Mouse (Mus musculus) R1 (cell line): Measurements from ENCODE around the gene Abl1.
"Not testable (repeated sequence)": the region's sequence is repeated elsewhere in the genome, so short reads cannot be mapped to it uniquely, and the experiment has no call there.

Experiments used
- DNase-seq: peaks from one replicate; pipeline ENCODE4 v3.0.0-alpha.2; 2018; ENCODE audit warnings: low read depth, low spot score

The Abl1 gene

DNA sequence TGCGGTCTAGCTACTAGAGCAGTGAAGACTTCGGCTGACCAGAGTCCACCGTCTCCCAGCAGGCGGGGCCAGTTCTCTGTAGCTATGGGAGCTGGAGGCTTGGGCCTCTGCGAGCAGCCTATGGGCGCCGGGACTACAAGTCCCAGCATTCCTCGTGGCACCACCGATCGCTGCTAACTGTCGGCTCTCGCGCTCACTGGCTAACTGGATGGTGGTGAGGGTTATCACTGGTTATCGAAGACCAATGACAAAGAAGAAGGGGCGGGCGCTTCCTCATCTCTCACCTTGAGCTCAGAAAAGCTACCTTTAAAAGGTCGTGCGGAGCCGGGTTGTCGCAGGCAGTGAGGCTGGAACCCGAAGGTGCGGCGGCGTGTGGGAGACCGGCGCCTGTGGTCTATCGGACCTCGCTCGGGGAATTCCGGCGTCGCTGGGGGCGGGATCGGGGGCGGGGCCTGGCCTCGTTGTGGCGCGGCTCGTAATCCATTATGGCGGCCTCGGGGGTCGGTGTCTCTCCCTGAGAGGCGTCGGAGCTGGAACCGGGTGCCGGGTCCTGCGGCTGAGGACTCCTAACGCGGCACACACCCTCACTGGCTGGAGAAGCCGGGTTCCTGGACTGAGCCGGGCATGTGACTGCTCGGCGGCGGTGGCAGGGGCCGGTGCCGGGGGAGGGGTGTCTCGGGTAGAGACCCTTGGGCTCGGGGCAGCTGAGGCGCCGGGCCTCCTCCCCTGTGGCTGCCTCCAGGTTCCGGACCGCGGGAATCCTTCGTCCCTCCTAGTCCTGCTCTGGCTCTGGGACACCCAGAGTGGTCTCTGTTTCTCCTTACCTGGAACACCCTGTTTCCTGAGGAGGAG is at the start of gene Abl1:
Abl1 (plus strand) TSS at position 303 of the 852 bp plus-strand sequence.
- peak; percentile 99 for DNase-seq

DNA sequence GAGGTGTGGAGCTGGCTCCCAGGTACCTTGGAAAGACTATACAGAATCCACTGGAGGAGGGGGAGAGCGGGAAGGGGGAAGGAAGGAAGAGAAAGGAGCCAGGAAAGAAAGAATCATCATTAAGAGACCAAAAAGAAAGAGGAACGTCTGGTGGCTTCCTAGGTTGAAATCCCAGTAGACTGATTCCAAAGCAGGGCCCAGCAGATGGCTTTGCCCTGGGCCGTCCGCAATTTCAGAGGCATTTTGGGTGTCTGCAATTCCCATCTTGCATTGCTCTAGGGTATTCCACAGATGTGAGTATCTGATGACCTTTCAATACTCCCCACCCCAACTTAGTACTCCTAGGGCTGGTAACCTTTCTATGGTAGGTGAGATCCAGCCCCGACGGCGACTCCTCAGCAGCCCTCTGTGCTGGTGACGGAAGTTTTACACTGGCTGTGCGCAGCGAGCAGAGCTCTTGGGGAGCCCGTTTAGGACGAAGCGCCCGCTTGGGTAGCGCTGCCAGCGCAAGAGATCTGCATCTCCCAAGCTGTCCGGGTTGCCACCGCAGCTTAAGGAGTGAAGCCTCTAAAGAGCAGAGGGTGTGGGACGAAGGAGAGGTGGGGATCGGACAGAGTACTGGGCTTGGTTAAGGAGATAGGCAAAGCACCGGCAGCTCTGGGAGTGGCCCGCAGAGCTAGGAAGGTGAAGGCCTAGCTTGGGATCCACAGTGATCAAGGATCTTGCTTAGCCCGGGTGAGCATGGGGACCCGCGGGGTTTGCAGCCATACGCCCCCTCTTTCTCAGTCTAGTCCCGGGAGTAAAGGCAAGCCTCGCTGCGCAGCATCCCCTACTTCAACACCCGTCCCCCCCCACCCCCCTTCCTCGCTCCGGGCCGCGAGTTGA is 49.4 kb upstream of the Abl1 start:
- DNase-seq = peak; percentile 54

DNA sequence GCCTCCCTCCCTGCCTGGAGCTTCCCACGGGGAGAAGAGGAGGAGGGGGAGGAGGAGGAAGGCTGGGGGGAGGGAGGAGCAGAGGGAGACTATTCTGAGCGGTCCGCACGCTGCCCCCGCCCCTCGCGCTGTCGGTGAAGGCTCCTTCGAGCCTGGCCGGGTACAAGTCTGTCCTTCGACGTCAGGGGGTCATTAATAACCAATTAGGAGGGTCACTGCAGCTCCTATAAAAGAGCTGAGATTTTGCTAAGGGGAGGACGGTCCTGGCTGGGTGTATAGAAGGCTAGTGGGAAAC is 48.8 kb upstream of the Abl1 start:
- no peak for DNase-seq

DNA sequence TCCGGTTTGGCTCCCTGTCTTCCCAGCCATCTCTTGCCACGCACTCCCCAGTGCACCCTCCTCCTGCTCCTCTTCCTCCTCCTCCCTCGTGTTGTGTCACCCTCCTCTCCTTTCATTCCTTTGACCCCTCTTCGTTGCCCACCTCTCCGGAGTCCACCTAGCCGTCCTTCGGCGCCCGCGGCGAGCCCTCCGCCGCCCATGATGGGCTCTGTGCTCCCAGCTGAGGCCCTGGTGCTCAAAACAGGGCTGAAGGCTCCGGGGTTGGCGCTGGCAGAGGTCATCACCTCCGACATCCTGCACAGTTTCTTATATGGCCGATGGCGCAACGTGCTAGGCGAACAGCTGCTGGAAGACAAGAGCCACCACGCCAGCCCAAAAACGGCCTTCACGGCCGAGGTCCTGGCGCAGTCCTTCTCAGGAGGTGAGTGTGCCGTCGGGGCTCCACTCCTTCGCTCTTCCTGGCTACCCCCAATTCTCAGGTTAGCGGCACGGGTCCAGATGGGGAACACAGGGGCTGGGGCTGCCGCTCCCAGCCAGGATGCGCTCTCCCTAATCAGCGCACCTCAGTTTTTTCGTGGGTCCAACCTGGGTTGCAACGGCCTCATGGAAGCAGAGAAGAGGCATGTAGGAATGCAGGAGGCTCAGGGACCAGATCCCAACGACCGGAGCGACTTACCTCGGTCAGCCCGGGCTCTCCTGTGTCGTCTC is 48.1 kb upstream of the Abl1 start, which contains the start of gene Prdm12:
Prdm12 (plus strand) TSS at position 137 of the 708 bp plus-strand sequence.
- peak; percentile 42 for DNase-seq

DNA sequence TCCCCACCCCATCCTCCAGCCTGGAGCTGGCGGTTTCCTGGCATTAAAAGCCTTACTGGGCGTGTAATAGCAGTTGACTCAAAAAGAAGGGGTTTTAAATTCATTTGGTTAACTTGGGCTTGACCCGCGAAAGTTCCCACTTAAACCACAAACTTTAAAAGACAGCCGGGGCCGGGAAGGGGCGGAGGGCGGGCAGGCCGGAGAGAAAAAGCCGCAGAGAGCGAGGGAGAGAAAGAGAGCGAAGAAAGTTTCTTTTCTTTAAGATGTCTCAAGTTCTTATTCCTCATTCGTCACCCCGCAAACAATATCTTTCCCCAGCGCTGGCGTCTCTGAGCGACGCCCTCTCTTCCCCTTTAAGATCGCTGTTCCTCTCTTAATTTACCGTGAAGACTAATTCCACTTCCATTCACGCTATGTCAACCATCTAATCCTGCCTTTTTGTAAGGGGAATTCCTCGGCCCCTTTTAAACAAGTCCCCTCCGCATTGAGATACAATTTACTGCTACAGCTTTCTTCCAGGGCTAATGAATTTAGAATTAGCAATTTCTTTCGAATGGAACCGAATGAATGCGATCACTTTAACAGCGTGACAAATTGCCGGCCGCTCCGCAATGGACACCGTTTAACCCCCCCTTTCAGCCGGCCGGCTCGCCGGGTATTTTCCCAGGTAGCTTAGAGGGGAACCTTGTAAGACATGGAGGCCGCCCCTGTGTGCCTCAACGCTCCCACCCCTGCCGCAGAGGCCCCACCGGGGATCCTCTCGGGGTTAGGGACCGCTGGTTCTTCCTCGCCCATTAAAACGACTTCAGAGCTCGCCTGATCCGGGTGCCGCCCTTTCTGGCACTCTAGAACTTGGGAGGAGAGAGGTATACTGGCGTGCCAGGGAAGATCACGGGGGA is 47.3 kb upstream of the Abl1 start:
- DNase-seq = peak; percentile 27

DNA sequence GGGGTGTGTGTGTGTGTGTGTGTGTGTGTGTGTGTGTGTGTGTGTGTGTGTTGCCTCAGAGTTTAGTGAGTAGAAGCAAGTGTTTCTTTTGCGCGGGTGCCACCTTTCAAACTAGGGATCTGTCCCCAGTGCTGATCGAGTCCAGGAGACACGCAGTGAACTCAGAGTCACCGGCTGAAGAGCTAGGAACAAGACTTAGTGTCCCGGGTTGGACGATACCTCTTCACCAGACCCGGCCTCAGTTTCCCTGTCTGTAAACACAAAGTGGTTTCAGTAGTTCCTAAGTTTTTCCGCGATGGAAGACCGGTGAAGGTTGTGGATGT is 46.7 kb upstream of the Abl1 start:
- peak; percentile 68 for DNase-seq

DNA sequence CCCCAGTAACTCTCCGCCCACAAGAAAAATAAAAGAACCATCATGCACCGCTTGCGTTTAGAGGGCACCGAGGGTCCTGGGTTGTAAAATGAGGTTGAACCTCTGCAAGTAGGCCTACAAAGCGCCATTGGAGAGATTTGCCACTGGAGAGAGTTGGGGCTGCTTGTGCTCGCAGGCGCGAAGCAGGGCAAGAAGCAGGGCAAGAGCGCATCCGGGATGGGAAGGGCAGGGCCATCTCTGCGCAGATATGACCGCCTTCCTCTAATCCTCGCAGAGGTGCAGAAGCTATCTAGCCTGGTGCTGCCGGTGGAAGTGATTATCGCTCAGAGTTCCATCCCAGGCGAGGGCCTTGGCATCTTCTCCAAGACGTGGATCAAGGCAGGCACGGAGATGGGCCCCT is 46.2 kb upstream of the Abl1 start:
- peak; percentile 17 for DNase-seq

DNA sequence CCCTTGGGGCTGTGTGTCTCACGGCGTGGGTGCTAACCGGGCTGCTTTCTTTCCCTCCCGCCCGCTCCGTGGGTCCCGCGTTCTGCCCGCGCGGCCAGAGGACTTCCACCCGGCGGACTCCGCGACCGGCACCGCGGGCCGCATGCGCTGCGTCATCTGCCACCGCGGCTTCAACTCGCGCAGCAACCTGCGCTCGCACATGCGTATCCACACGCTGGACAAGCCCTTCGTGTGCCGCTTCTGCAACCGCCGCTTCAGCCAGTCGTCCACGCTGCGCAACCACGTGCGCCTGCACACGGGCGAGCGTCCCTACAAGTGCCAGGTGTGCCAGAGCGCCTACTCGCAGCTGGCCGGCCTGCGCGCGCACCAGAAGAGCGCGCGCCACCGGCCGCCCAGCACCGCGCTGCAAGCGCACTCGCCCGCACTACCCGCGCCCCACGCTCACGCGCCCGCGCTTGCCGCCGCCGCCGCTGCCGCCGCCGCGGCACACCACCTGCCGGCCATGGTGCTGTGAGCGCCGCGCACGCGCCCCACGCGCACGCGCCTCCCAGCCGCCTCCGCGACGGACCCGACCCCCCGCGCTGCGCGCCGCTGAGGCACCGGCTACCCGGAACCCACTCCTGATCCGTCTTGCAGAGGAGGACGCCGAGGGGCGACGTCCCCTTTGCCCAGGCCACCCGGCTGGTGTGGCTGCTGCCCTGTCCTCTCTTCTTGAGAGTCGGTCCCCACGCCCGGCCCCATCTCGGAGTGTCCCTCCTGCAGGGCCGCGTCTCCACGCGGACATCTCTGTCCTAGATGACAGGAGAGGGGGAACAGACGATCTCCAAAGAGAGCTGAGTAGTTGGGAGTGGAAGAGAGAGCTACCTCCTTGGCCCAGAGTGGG is 34.0 kb upstream of the Abl1 start:
- peak; percentile 64 for DNase-seq

DNA sequence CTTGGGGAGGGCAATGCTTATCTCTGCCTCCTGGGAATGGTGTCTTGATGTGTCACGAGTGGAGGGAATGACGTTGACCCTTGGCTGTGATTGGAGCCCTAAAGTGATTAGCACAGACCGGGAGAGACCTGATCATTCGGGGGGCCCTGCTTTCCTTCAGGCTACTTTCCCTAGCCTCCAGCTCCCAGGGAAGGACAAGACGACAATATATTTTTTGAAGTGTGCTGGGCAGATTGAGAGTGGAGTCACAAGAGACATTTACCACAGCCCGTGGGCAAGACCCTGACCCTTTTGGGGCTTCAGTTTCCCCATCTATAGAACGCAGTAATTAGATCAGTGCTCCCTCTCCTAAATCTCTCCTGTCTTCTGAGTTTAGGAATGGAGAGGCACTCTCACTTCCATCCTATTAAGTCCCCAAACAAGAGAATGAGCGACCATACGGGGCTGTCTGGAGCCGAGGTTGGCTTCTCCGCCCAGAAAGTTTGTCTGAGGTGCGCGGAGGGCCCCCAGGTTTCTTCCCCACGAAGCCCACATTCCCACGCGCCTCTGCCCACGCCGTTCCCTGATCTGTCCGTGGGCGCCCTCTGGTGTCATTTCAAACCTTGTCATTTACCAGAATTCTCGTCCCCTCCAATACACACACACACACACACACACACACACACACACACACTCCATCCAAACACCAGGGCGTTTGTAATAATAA is 33.2 kb upstream of the Abl1 start:
- DNase-seq = peak; percentile 50

DNA sequence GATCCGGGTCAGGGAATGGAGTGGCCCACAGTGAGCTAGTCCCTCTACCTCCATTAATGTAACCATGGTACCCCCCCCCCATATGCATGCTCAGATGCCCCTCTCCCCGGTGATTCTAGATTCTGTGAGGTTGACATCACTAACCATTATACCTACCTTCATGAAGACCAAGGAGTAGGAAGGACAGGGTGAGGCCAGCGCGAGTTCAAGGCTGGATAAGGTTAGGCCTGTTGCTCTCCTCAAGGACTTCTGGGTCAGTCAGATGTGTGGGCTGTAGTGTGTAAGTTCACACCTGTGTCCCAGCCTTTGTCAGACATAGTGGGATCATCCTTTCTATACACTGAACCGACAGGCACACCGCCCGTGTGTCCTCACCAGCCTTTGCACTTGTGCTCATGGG is 31.8 kb upstream of the Abl1 start:
- no peak for DNase-seq

DNA sequence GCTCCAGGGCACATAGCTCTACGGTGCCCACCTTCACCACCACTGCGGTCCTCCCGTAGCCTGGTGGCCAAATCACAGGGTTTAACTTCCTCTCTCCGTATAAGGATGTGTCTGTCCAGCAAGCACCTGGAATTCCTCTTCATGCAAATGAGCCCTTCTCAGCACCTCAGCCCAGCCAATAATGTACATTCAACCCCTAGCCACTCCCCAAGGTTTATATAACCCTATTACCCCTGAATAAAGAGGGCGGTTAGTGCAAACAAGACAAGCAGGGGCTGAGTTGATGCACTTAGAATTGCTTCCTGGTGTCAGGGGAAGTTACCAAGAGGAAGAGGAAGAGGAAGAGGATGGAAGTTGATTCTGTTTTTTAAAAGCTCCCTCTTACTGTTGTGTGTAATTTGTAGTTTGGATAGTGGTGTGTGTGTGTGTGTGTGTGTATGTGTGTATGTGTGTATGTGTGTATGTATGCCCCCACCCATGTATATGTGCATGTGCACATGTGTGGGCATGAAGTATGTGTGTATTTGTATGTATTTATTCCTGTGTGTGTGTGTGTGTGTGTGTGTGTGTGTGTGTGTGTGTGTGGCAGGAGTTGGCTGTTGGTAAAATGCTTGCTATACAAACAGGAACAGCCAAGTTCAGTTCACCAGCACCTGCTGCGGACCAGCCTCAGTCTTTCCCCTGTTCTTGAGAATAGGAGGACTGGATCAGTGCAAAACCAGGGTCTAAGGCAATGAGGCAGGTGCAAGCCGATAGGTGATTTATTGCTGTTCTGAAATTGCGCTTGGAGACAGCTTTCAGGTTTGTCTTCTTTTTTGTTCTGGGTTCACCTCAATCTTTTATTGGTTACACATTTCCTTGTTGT is 25.0 kb upstream of the Abl1 start:
- DNase-seq = peak; percentile 32

DNA sequence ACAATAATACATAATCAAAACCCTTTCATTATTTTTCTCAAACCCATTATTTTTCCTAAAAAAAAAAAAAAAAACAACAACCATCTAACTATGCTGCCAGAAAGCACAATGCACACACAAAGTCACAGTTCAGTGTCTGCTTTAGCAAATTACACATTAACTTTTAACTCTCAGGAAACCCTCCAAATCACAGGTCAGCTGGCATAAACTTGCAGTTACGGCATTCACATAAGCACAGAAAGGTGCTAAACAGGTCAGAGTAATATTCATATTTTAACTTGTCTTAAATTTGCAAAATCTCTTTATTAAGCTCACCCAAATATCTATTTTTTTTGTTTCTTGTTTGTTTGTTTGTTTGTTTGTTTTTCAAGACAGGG is 24.4 kb upstream of the Abl1 start:
- no peak for DNase-seq

DNA sequence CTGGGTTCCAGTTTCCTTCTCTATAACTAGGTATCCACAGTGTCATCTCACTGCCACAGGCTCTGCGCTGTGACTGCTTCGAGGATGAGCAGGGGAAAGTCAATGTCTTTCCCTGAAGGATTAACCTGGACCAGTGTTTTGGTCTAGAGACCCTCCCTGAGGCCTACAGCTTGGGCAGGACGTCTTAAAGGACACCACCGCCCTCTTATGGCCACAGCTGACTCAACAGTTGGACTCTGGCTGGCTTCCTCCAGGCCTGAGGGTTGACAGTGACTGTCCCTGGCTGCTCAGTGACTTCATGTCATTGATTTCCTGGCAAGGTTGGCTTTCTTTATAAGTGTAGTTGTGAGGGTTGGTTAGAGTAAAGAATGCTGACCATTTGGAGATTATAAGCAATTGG is 20.8 kb upstream of the Abl1 start:
- peak; percentile 54 for DNase-seq

DNA sequence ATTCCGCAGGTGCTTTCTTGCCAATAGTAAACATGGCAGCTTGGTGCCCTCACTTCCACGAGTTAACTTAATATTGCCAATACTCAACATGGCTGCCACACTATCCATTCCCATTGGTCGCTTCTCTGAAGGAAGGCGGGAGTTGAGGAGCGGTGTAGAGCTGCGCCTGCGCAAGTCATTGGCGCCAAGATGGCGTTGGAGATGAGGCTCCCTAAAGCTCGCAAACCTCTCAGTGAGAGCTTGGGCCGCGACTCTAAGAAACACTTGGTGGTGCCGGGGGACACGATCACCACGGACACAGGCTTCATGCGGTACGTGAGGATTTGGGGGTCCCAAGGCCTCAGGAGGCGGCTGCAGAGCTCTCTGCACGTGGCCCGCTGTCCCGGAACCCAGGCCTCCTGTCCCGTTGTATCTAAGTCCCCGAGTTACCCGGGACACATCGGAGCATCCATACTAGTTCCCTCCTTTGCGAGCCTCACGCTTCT is 17.6 kb upstream of the Abl1 start, which contains the start of gene Exosc2:
Exosc2 (plus strand) TSS at position 165 of the 485 bp plus-strand sequence.
- DNase-seq = peak; percentile 99

DNA sequence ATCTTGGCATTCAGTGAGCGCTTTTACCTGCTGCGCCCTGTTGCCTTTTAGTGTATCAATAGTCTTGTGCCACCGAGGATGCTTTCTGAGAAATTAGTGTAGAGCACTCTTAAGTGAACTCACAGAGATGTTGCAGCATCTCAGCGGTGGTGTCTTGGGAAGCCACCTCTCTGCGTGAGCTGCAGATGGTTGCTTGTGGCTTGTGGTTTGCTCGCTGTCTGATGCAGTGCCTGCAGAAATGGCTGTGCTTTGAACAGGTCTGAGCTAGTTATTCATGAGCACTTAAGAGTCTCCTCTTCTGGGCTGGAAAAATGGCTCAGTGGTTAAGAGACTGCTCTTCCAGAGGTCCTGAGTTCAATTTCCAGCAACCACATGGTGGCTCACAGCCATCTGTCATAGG is 9.5 kb upstream of the Abl1 start:
- DNase-seq = no peak

DNA sequence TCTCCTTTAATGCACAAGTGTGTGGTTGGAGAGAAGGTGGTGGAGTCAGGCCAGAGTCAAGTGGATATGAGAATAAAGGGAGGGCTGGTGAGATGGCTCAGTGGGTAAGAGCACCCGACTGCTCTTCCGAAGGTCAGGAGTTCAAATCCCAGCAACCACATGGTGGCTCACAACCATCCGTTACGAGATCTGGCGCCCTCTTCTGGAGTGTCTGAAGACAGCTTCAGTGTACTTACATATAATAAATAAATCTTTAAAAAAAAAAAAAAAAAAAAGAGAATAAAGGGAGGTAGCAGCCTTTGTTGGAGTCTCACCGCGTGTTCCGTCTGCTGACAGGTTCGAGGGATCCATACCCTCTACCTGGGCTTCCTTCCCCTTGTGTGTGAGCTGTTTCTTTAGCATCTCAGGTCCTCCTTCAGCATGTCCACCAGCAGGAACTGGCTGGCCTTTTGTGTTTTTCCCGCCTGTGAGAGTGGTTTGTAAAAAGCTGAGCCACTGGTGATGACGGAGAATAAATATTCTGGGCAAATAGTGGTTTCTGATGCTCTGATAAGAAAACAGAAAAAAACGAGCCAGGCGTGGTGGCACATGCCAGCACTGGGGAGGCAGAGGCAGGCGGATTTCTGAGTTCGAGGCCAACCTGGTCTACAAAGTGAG is 7.0 kb upstream of the Abl1 start:
- not testable (repeated sequence) for DNase-seq

DNA sequence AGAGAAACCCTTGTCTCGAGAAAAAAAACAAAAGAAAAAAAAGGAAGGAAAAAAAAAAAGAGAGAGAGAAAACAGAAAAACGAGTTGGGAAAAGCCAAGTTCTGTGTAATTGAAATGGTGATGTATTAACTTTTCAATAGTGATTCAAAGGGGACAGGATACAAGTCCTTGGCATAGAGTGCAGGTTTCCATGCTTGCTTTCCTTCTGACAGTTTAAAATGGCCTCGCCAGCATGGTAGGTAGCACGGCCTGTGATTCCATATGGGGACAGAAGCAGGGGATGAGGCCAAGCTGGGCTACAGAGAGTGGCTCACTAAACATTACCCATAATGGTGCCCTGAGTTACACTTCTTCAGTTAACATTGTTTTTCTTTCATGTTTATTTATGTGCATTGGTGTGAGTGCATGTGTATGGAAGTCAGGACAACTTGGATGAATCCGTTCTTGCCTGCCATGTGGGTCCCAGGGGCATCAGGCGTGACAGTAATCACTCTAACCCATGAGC is 6.4 kb upstream of the Abl1 start:
- no peak for DNase-seq

DNA sequence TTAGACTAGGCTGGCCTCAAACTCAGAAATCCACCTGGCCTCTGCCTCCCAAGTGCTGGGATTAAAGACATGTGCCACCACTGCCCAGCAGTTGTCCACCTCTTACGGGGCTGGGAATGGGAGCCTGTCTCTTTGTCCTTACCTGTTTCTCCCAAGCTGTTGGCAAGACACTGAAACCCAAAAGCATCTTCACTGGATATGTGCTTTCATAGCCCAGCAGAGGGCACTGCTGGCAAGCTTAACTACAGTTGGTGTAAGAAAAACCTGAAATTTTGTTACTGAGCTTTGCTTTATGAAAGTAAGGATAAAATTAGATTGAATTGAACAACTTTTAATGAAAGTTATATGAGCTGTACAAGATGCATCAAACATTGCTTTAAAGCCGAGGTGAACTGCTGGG is 4.5 kb upstream of the Abl1 start:
- peak; percentile 74 for DNase-seq
